Mouse (Mus musculus): ENCODE data around the gene Misp. TPM values are rescaled to one million over a fixed set of nuclear protein-coding genes. Genes with fewer than 3 reads are reported as not detected.

Misp gene
- polyA plus RNA-seq, 1 experiment from 2014 or later, result 0.48 TPM

DNA sequence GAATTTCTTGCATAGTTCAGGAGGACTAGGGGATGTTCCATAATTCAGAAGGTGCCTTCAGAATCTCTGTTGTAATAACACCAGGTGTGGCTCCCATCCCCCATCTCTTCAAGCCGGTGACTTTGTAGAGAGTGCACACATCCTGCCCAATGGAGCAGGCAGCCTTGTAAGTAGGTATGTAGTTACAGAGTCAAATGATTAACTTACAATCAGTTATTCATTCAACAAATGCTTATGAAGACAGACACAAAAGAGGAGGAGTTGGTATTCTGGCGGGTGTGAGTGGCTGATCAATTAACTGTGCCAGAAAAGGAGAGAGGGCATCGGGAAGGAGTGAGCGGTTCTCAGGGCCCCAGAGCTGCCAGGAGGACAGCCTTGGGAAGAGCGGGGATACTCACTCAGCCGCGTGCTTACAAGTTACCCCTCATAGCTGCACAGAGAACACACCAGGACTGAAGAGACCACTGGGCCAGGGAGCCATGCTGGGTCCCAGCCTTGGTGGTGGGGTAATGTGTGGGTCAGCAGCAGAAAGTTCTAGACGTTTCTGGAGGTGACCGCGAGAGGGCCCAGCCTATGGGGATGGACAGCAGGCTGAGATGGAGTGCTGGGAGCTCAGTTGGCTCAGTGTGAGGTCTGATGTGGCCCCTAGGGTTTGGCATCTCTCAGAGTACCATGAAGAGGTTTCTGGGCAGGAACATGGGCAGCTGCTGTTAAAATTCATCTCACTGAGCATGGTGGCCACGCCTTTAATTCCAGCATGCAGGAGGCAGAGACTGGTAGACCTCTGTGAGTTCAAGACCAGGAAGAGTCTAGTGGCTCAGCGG lies 4.9 kb upstream of the Misp start:
- no peak for ATAC-seq
- peaks cover 28% of the 10 kb centered on the region for H3K36me3 ChIP-seq (ENCODE audit: control insufficient read depth, insufficient read depth)
- no peaks in the 10 kb centered on the region for H3K27me3 ChIP-seq (replicated peaks; ENCODE audit: control insufficient read depth, insufficient read depth, low read length)
- no peaks in the 10 kb centered on the region for H3K9me3 ChIP-seq (ENCODE audit: control insufficient read depth, low read length)
- no peak overlapping the region for H3K27ac ChIP-seq (ENCODE audit: low read length)
- H3K9ac ChIP-seq (replicated peaks; ENCODE audit: low read depth, low read length), result no peak overlapping the region
- no peak overlapping the region for H3K4me2 ChIP-seq (ENCODE audit: low read length)
- no peaks in the 10 kb centered on the region for H3K4me1 ChIP-seq (replicated peaks; ENCODE audit: control insufficient read depth, insufficient read depth, low read length)
- WGBS, result 87% methylated on average over 12 of the region's 12 CpGs
- no peak overlapping the region for H3K4me3 ChIP-seq (replicated peaks; ENCODE audit: low read length)

- H3K4me2 ChIP-seq (ENCODE audit: low read length), result no peak overlapping the region
- no peaks in the 10 kb centered on the region for H3K27me3 ChIP-seq (replicated peaks; ENCODE audit: control insufficient read depth, insufficient read depth, low read length)
- ATAC-seq, result no peak
- H3K4me3 ChIP-seq (replicated peaks; ENCODE audit: low read length), result no peak overlapping the region
- 73% methylated on average over 2 of the region's 2 CpGs for whole genome bisulfite sequencing
- H3K27ac ChIP-seq (ENCODE audit: low read length), result no peak overlapping the region
- no peaks in the 10 kb centered on the region for H3K9me3 ChIP-seq (ENCODE audit: control insufficient read depth, low read length)
- H3K9ac ChIP-seq (replicated peaks; ENCODE audit: low read depth, low read length), result no peak overlapping the region
- peaks cover 27% of the 10 kb centered on the region for H3K36me3 ChIP-seq (ENCODE audit: control insufficient read depth, insufficient read depth)
- H3K4me1 ChIP-seq (replicated peaks; ENCODE audit: control insufficient read depth, insufficient read depth, low read length), result no peaks in the 10 kb centered on the region
These were observed 3.7 kb upstream of the Misp start for GRCm38 (mm10) chr10:79817111-79817510.

DNA sequence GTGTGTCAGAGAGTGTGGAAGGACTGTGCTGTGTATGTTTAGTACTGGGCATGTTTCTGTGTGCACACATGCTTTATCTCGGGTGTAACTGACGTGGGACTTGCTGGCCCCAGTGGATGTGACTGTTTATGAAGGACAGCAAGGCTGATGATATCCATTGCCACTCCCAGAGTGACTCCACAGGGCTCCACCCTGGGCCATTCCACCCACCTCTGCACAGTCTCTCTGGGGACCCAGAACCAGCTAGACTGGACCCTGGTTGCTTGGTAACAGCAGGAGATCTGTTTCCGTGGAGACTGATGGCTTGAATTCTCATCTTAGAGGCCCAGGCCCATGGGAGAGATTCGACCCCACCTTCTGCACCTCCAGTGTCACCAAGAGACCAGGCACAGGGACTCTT lies 2.6 kb upstream of the Misp start:
- ATAC-seq, result no peak
- Histone ChIP-seq H3K27me3 (replicated peaks; ENCODE audit: control insufficient read depth, insufficient read depth, low read length) (no peaks in the 10 kb centered on the region), H3K4me2 (ENCODE audit: low read length) (no peak overlapping the region), H3K4me3 (replicated peaks; ENCODE audit: low read length) (no peak overlapping the region), H3K9me3 (ENCODE audit: control insufficient read depth, low read length) (no peaks in the 10 kb centered on the region), H3K27ac (ENCODE audit: low read length) (no peak overlapping the region), H3K9ac (replicated peaks; ENCODE audit: low read depth, low read length) (no peak overlapping the region), H3K36me3 (ENCODE audit: control insufficient read depth, insufficient read depth) (peaks cover 27% of the 10 kb centered on the region), H3K4me1 (replicated peaks; ENCODE audit: control insufficient read depth, insufficient read depth, low read length) (0 out of 2 replicates have a peak, but pooled peaks cover 3% of the 10 kb centered on the region)
- 77% methylated on average over 4 of the region's 4 CpGs for WGBS

DNA sequence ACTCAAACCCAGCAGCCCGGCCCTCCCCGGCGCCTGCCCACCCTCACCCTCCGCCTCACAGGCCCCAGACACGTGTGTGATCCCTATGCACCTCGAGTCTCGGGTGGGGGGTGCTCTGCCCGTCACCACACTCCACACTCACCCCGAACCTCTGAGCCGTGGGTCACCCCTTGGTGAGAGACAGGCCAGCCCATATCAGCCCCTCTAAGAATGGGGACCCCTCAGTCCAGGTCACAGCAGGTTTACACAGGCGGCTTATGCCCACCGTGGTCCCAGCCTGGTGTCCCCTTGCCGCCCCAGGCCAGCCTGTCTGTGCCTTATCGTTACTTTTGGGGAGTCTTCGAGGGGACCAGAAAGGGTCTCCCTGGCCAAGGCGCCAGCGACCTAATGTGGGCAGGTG lies 1.2 kb upstream of the Misp start:
- no peak for ATAC-seq
- Histone ChIP-seq H3K9me3 (ENCODE audit: control insufficient read depth, low read length) (no peaks in the 10 kb centered on the region), H3K4me1 (replicated peaks; ENCODE audit: control insufficient read depth, insufficient read depth, low read length) (0 out of 2 replicates have a peak, but pooled peaks cover 3% of the 10 kb centered on the region), H3K27me3 (replicated peaks; ENCODE audit: control insufficient read depth, insufficient read depth, low read length) (no peaks in the 10 kb centered on the region), H3K27ac (ENCODE audit: low read length) (no peak overlapping the region), H3K36me3 (ENCODE audit: control insufficient read depth, insufficient read depth) (peaks cover 27% of the 10 kb centered on the region), H3K9ac (replicated peaks; ENCODE audit: low read depth, low read length) (no peak overlapping the region), H3K4me2 (ENCODE audit: low read length) (no peak overlapping the region), H3K4me3 (replicated peaks; ENCODE audit: low read length) (no peak overlapping the region)
- 92% methylated on average over 17 of the region's 17 CpGs for WGBS

DNA sequence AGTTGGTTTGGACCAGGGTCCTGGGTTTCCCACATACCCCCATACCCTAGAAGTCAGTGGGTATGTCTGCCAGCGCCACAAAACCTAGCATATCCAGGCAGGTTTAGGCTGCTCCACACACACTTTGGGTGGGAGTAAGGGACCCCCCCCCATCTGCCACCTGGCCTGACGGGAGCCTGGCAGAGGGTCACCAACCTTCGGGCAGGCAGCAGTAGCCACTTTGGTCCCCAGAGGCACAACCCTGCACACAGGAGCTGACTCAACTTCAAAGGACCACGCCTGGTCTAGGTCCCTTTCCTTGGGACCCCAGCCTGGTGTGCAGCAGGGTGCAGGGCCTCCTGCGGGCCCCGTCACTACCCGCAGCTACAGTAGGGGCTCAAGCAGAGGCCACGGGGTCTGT lies 512 bp upstream of the Misp start:
- H3K9me3 ChIP-seq (ENCODE audit: control insufficient read depth, low read length), result no peaks in the 10 kb centered on the region
- H3K4me2 ChIP-seq (ENCODE audit: low read length), result no peak overlapping the region
- 83% methylated on average over 8 of the region's 8 CpGs for WGBS
- no peaks in the 10 kb centered on the region for H3K27me3 ChIP-seq (replicated peaks; ENCODE audit: control insufficient read depth, insufficient read depth, low read length)
- H3K36me3 ChIP-seq (ENCODE audit: control insufficient read depth, insufficient read depth), result peaks cover 25% of the 10 kb centered on the region
- 0 out of 2 replicates have a peak, but pooled peaks cover 3% of the 10 kb centered on the region for H3K4me1 ChIP-seq (replicated peaks; ENCODE audit: control insufficient read depth, insufficient read depth, low read length)
- no peak overlapping the region for H3K9ac ChIP-seq (replicated peaks; ENCODE audit: low read depth, low read length)
- no peak overlapping the region for H3K27ac ChIP-seq (ENCODE audit: low read length)
- H3K4me3 ChIP-seq (replicated peaks; ENCODE audit: low read length), result no peak overlapping the region
- ATAC-seq, result no peak

- Histone ChIP-seq H3K4me3 (replicated peaks; ENCODE audit: low read length) (no peak overlapping the region), H3K9me3 (ENCODE audit: control insufficient read depth, low read length) (no peaks in the 10 kb centered on the region), H3K9ac (replicated peaks; ENCODE audit: low read depth, low read length) (no peak overlapping the region), H3K4me2 (ENCODE audit: low read length) (no peak overlapping the region), H3K27me3 (replicated peaks; ENCODE audit: control insufficient read depth, insufficient read depth, low read length) (no peaks in the 10 kb centered on the region), H3K36me3 (ENCODE audit: control insufficient read depth, insufficient read depth) (peaks cover 15% of the 10 kb centered on the region), H3K4me1 (replicated peaks; ENCODE audit: control insufficient read depth, insufficient read depth, low read length) (0 out of 2 replicates have a peak, but pooled peaks cover 3% of the 10 kb centered on the region), H3K27ac (ENCODE audit: low read length) (no peak overlapping the region)
- ATAC-seq, result no peak
- WGBS, result 87% methylated on average over 12 of the region's 12 CpGs
These were observed 942 bp downstream of the Misp start for GRCm38 (mm10) chr10:79821731-79822130.

- H3K27me3 ChIP-seq (replicated peaks; ENCODE audit: control insufficient read depth, insufficient read depth, low read length), result no peaks in the 10 kb centered on the region
- 21% methylated on average over 17 of the region's 17 CpGs for WGBS
- H3K9ac ChIP-seq (replicated peaks; ENCODE audit: low read depth, low read length), result no peak overlapping the region
- no peaks in the 10 kb centered on the region for H3K9me3 ChIP-seq (ENCODE audit: control insufficient read depth, low read length)
- no peak overlapping the region for H3K4me3 ChIP-seq (replicated peaks; ENCODE audit: low read length)
- no peak for ATAC-seq
- 0 out of 2 replicates have a peak, but pooled peaks cover 3% of the 10 kb centered on the region for H3K4me1 ChIP-seq (replicated peaks; ENCODE audit: control insufficient read depth, insufficient read depth, low read length)
- H3K4me2 ChIP-seq (ENCODE audit: low read length), result no peak overlapping the region
- H3K27ac ChIP-seq (ENCODE audit: low read length), result no peak overlapping the region
- H3K36me3 ChIP-seq (ENCODE audit: control insufficient read depth, insufficient read depth), result peaks cover 12% of the 10 kb centered on the region
These were observed 1.6 kb downstream of the Misp start for GRCm38 (mm10) chr10:79822372-79822771.

DNA sequence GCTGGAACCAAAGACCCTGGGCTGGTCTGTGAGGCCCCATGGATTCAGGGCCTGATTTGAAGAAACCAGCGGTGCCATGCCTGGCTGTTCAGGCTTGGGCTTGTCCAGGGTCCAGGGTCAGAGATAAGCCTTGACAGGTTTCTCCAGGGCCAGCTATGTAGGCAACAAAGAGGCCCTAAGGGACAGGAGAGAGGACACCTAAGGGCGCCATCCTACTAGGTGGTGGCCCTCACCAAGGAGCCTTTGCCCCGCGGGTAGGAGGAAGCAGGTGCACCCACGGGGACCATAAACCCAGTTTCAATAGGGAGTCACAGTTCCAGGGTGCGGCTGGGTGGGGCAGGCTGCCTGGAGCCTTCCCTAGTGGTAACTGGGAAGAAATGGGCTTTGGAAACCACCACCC lies 2.2 kb downstream of the Misp start:
- Histone ChIP-seq H3K4me1 (replicated peaks; ENCODE audit: control insufficient read depth, insufficient read depth, low read length) (0 out of 2 replicates have a peak, but pooled peaks cover 3% of the 10 kb centered on the region), H3K9ac (replicated peaks; ENCODE audit: low read depth, low read length) (no peak overlapping the region), H3K4me3 (replicated peaks; ENCODE audit: low read length) (no peak overlapping the region), H3K27ac (ENCODE audit: low read length) (no peak overlapping the region), H3K9me3 (ENCODE audit: control insufficient read depth, low read length) (no peaks in the 10 kb centered on the region), H3K36me3 (ENCODE audit: control insufficient read depth, insufficient read depth) (peaks cover 12% of the 10 kb centered on the region), H3K27me3 (replicated peaks; ENCODE audit: control insufficient read depth, insufficient read depth, low read length) (no peaks in the 10 kb centered on the region), H3K4me2 (ENCODE audit: low read length) (no peak overlapping the region)
- 81% methylated on average over 6 of the region's 6 CpGs for WGBS
- no peak for ATAC-seq

DNA sequence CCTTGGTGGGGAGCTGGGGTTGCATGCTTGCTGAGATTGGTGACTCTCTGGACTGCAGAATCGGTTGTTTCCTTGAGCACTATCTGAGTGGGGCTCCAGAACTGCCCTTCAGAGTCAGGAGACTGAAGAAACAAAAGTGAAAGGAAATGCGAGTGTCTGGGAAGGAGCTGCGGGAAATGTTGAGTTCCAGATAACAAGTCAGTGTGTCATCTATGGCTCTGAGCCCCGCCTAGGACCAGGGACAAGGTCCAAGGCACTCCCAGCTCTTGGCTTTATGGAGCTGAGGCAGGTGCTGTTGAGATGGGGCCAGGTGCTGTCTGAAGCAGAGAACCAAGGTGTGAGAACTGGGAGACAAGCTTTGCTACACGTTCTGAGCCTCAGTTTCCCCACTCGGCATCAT lies 3.6 kb downstream of the Misp start:
- no peak overlapping the region for H3K9ac ChIP-seq (replicated peaks; ENCODE audit: low read depth, low read length)
- 0 out of 2 replicates have a peak, but pooled peaks cover 3% of the 10 kb centered on the region for H3K4me1 ChIP-seq (replicated peaks; ENCODE audit: control insufficient read depth, insufficient read depth, low read length)
- H3K4me3 ChIP-seq (replicated peaks; ENCODE audit: low read length), result no peak overlapping the region
- 80% methylated on average over 6 of the region's 6 CpGs for WGBS
- ATAC-seq, result no peak
- no peak overlapping the region for H3K27ac ChIP-seq (ENCODE audit: low read length)
- peaks cover 9% of the 10 kb centered on the region for H3K36me3 ChIP-seq (ENCODE audit: control insufficient read depth, insufficient read depth)
- no peaks in the 10 kb centered on the region for H3K27me3 ChIP-seq (replicated peaks; ENCODE audit: control insufficient read depth, insufficient read depth, low read length)
- H3K9me3 ChIP-seq (ENCODE audit: control insufficient read depth, low read length), result no peaks in the 10 kb centered on the region
- H3K4me2 ChIP-seq (ENCODE audit: low read length), result no peak overlapping the region

Measured in forebrain, embryonic 16.5 days (tissue).